Mouse (Mus musculus) layer of hippocampus, postnatal 10 days (tissue): Measurements from ENCODE around the gene Tnfrsf8. TPM values are rescaled to one million over a fixed set of nuclear protein-coding genes. Genes with fewer than 3 reads are reported as not detected.

Source experiments
- DNase-seq, 2 experiments: peaks; one replicate each; pipeline ENCODE4 v3.0.0; 2021; ENCODE audit warnings: low spot score in 2 of 2
- total RNA-seq, 2 experiments: library from RNA; stranded (reverse); gene quantifications; 2 replicates each; pipeline ENCODE4 v1.2.3; 2021

Gene Tnfrsf8
- total RNA-seq, 2 experiments from 2014 or later, result 0.47 to 0.73 TPM

DNA sequence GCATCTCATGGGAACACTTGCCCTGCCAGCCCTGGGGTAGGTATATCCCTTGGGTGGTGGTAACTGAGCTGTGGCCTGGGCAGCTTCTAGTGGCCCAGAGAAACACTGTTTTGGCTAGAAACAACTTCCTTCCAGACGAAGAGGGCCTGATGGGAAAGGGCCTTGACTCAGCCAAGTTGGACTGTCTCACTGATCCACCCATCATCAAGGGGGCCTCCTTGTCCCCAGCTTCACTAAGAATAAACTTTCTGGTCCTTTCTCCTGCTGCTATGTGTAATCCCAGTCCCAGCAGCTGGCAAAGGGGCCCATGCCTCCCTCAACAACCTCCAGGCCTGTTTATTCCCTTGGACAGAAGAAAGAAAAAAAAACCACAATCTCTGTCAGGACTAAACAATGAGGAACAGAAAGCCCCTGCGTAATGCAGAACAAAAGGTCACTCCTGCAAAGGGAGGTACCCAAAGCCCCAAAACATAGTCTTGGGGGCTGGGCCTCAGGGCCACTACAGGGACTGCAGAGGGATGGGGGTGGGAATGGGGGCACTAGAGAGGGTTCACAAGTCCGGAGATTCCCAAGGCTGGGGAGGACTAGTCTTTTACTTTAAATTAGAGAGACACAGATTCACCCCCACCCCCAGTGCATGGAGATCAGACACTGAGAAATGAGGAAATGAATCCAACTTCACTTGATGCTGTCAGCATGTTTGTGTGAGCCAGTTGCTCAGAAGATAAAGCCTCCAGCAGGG lies 81.3 kb downstream of the Tnfrsf8 start:
- DNase-seq, result no peak

DNA sequence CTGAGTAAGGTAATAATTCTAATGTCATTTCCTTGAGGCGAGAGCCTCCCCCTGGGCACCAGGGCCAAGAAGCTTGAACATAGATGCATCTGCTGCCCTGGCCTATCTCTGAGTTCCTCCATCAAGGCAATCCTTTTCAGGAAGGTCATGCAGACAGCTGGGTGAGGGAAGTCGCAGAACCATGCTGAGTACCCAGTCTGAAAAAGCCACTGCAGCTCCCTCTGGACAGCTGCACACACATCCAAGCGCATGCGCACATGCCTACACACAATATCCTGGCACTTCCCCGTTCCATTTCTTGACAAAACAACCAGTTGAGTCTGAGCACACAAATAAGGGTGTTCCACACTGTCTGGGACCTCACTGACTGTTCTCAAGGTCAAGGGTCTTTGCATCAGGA lies 83.2 kb downstream of the Tnfrsf8 start:
- DNase-seq, result no peak

DNA sequence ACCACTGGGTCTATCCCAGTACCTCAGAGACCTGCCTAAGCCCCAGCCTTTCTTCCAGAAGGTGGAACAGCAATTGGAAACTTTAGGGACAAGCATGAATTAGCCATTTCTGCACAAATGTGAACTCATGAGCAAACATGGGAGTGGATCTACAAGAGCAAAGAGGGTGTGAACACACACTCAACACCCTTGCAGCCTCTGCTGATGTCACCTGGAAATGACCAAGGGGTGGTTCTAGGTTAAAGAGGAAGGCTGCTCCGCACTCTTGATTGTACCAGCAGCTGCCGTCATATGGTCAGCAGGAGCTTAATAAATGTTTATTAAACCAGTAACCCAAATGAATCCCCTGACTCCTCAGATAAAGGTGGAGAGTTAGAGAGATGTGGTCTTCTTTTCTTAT lies 84.3 kb downstream of the Tnfrsf8 start:
- no peak for DNase-seq

DNA sequence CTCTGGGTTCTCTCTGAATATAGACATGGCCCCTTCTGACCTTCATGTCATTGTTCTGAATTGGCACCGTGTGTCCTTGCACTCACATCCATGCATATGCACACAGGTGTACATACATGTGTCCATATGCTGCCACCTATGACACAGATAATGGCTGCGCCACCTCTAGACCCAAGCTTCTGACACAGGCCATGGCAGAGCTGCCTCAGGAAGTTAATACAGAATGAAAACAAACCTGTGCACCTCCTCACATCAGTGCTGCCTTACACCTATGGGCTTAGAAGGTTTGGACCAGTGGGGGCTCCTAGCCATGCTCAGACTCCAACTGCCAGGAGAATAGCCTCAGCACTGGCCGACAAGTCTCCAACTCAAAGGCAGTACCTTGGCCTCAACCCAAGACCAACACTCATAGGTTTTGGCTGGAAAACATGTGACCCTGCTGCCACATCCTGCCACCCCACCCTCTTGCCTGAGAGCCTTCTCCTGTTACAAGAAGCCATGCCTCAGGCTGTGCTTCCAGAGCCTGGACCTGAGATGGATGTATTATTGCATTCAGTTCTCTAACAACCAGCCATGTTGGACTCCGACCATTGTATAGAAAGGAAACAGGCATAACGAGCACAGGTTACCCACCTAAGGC lies 85.3 kb downstream of the Tnfrsf8 start:
- no peak for DNase-seq

DNA sequence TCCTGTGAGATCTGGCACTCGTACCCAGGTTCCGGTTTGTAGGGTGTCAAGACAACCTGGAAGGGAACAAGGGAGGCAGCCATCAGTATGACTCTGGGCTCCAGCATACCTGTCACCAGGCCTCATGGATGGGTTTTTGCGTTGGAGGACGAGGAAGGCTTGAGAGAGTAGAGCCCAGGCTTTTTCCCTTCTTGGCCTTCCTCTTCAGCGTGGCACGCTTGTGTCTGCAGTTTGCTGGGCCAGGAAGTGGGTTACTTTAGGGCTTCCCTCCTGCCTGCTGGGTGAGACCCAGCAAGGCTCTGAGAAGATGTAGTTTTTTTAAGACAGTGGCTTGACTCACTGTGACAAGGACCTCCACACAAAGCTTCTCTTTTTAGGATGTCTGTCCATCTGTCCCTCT lies 85.9 kb downstream of the Tnfrsf8 start:
- no peak for DNase-seq

DNA sequence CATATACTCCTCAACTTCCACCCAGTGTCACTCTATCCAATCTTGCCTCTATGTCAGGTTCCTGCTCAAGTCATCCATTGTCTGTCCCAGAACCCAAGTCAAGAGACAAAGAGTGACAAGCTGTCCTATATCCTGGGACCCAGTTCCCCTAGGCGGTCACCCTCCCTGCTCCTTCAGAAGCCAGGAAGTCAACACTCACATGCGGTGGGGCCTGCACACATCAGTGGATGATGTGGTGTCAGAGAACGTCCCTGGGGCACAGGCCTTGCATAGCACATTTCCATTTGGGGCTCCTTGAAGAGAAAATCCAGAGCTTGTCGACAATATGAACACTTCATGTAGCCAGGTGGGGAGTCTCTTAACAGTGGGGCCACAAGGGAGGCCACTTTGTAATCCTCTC lies 90.4 kb downstream of the Tnfrsf8 start:
- DNase-seq, result no peak

DNA sequence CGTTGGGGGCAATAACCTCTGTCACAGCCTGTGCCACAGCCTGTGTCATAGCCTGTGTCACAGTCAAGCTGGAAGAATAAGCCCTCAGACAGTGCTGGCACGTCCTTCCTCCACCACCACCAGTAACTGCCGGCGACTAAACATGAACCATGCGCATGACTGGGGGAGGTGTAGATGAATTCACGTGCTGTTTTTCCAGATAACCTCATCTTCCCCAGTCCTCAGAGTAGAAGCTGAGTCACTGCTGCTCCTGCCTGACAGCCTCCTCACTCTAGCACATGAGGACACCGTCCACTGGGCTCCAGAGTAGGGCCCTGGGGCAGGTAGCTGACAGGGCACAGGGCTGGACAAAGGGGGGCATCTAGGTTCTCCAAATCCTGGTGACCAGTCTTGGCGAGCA lies 92.9 kb downstream of the Tnfrsf8 start:
- DNase-seq, result no peak

DNA sequence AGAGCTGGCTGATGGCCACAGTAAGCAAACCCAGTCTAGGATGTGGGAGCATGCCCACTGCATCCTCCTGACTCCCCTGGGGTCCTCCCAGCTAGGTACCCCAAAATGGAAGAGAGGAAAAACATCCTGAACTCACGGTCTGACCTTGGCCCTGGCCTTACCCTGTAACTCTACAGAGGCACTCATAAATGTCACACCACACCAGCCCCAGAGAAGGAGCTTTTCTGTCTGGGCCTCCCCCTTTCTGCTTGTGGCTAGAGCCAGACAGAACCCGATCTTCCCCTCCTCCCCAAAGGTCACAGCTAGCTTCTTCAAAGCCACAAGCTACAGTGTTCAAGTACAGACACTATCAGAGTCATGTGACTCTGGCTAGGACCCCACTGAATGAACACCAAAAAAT lies 93.6 kb downstream of the Tnfrsf8 start:
- DNase-seq, result no peak

DNA sequence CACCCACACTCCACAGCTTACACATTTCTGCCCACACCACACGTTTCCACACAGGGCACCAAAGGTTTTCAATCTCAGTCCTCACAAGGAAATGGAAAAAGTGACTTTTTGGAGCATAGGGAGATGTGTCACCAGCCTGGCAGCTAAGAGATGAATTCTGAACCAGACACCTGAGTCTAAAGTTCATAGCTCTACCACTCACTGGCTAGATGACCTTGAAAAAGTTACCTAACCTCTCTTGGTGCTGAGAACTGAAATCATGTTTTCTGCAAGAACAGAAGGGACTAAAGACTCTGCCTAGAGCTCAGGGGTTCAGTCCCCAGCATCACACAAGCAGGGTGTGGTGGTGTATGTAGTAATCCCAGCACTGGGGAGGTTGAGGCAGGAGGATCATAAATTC lies 95.0 kb downstream of the Tnfrsf8 start:
- DNase-seq, result no peak

GRCm38 (mm10) chr4:145219240-145219985 lies 95.6 kb downstream of the Tnfrsf8 start:
- peak; percentile 36 to 59 for DNase-seq

DNA sequence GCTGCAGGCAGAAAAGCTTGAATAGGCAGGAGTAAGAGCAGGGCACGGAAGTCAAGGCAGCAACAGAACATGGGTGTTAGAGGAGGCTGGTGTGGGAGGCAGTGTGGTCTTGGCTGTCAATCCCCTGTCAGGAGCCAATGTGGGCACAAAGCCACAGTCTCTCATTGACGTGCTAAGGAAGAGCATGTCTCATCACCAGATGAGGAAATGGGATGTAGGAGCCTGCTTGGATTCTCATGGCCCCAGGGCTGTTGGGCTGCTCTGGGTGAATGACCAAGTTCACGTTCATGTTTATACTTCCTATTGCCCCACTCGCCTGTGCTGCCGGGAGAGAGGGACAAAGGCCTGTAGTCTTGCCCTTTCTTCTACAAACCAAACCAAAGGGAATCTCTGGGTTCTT lies 97.1 kb downstream of the Tnfrsf8 start:
- DNase-seq, result no peak

Other genes starting within 250 kb of the Tnfrsf8 start
- gene Vps13d, start 120.2 kb downstream of the Tnfrsf8 start, total RNA-seq, result 10 to 100 TPM; 56.6 to 69.6 TPM
- 1 to 10 TPM; 2.5 TPM for gene Tnfrsf1b, start 68.3 kb downstream of the Tnfrsf8 start, total RNA-seq
- gene Zfp990, start 195.6 kb upstream of the Tnfrsf8 start, total RNA-seq, result under 1 TPM; 0.75 to 0.83 TPM